Mouse (Mus musculus) adrenal gland (tissue): ENCODE data around the gene Abca14.

Experiments used
- intact Hi-C: fragments of 180-260 bp; cut with DNase I; formaldehyde crosslinking; loops from one replicate; pipeline ENCODE4 v1.15.1; 2025
- long read RNA-seq, 2 experiments: library from polyadenylated mRNA; unstranded; transcript quantifications; one replicate each; pipeline ENCODE4 v2.0.0; 2020; ENCODE audit warnings: borderline replicate concordance in 1 of 2; ENCODE audit not compliant: insufficient replicate concordance in 1 of 2

The Abca14 gene
- long read RNA-seq, experiment 1 = 0 reads
- long read RNA-seq, experiment 2 = 0 reads

GRCm38 (mm10) chr7:120203789-120204188 is at the start of gene Abca14:
Gene Abca14 (plus strand): TSS chr7:120203961.
- intact Hi-C loops = loop anchor here (1.0 to 2.0 kb wide), 2 partner anchors 79 to 103 kb away; no protein-coding TSS in a partner anchor

- intact Hi-C loops = no loop called here
Observed at GRCm38 (mm10) chr7:120156841-120157409, 46.8 kb upstream of the Abca14 start.

- intact Hi-C loops = no loop called here
Observed at GRCm38 (mm10) chr7:120157575-120158061, 46.1 kb upstream of the Abca14 start.

- intact Hi-C loops = no loop called here
Observed at GRCm38 (mm10) chr7:120158121-120158613, 45.6 kb upstream of the Abca14 start.

- intact Hi-C loops = no loop called here
Observed at GRCm38 (mm10) chr7:120163581-120164251, 40.0 kb upstream of the Abca14 start.

- intact Hi-C loops = no loop called here
Observed at GRCm38 (mm10) chr7:120172188-120172700, 31.5 kb upstream of the Abca14 start.

- intact Hi-C loops = no loop called here
Observed at GRCm38 (mm10) chr7:120173603-120174244, 30.0 kb upstream of the Abca14 start, which contains the start of gene Anks4b. Gene Anks4b (plus strand): TSS chr7:120173858.

- intact Hi-C loops = no loop called here
Observed at GRCm38 (mm10) chr7:120174723-120175504, 28.8 kb upstream of the Abca14 start.

- intact Hi-C loops = no loop called here
Observed at GRCm38 (mm10) chr7:120177611-120178010, 26.1 kb upstream of the Abca14 start.

GRCm38 (mm10) chr7:120178935-120179334 is 24.8 kb upstream of the Abca14 start:
- intact Hi-C loops = no loop called here

- intact Hi-C loops = no loop called here
Observed at GRCm38 (mm10) chr7:120180547-120180946, 23.2 kb upstream of the Abca14 start.

GRCm38 (mm10) chr7:120181401-120182230 is 22.1 kb upstream of the Abca14 start:
- intact Hi-C loops = no loop called here

GRCm38 (mm10) chr7:120182891-120183290 is 20.9 kb upstream of the Abca14 start:
- intact Hi-C loops = no loop called here

GRCm38 (mm10) chr7:120188946-120189345 is 14.8 kb upstream of the Abca14 start:
- intact Hi-C loops = no loop called here

- intact Hi-C loops = no loop called here
Observed at GRCm38 (mm10) chr7:120189369-120190149, 14.2 kb upstream of the Abca14 start.

GRCm38 (mm10) chr7:120190150-120190665 is 13.6 kb upstream of the Abca14 start:
- intact Hi-C loops = no loop called here

- intact Hi-C loops = no loop called here
Observed at GRCm38 (mm10) chr7:120192207-120192606, 11.6 kb upstream of the Abca14 start.

- intact Hi-C loops = no loop called here
Observed at GRCm38 (mm10) chr7:120192816-120193215, 10.9 kb upstream of the Abca14 start.

- intact Hi-C loops = no loop called here
Observed at GRCm38 (mm10) chr7:120195207-120195606, 8.6 kb upstream of the Abca14 start.
